ENCODE assay signal across 9 mouse cellular contexts in the genomic region with DNA sequence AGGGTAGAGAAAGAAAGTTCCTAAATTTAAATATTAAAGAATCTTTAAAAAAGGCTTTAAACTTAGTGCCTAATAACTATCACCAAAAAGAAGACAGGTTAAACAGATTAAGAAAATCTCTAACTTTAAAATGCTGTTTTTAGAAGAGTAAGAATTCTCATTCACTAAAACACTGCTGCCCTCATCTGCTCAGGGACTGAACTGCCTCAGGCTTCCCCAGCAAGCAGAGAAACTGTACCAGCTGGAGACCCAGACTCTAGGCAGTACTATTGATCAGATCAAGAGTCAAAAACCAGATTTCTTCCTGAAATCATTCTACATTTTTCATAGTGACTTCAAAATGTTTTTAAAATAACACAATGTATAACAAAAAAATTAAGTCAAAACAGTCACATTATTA. TPM values are rescaled to one million over a fixed set of nuclear protein-coding genes. Genes with fewer than 3 reads are reported as not detected.
A peak's percentile ranks its signal among the peaks of the same experiment; 100 is the strongest.
DNase-seq lines count a peak whose midpoint lies in the region; ATAC-seq and TF ChIP-seq lines count a peak whose summit lies in the region.
"Had no signal": no experiment of that assay in that cellular context is flagged by ENCODE, and none has a peak within 500 bp of the region (broad histone marks: within the 10 kb centered on the region; RNA-seq: fewer than 3 reads in every experiment).

No protein-coding gene starts in this region.

- H3K9ac ChIP-seq in CH12.LX (ENCODE audit: insufficient read depth, low read depth): no peak overlapping the region
- H3K9ac ChIP-seq: limb, embryonic 15.5 days had no signal

- peak in 1 of 2 experiments; percentile 67; a peak in 2 of 4 replicates for TF ChIP-seq CTCF in CH12.LX (conservative IDR thresholded peaks at IDR 0.05 in 1 of 2, IDR thresholded peaks at IDR 0.05 in 1 of 2; ENCODE audit: low read depth in 2 of 2, low read length in 2 of 2)

- no peaks in the 10 kb centered on the region for H3K27me3 ChIP-seq in CH12.LX (replicated peaks)
- H3K27me3 ChIP-seq: limb, embryonic 15.5 days had no signal

- TF ChIP-seq POLR2A in CH12.LX (IDR thresholded peaks at IDR 0.05; ENCODE audit: low read depth, low read length): no peak

- no peak overlapping the region for H3K4me2 ChIP-seq in CH12.LX (ENCODE audit: insufficient read depth, low read depth, poor library complexity, severe bottlenecking)
- H3K4me2 ChIP-seq: limb, embryonic 15.5 days had no signal

- no peaks in the 10 kb centered on the region for H3K9me3 ChIP-seq in CH12.LX (replicated peaks; ENCODE audit: low read length)
- H3K9me3 ChIP-seq: limb, embryonic 15.5 days had no signal

- no peak for TF ChIP-seq EP300 in CH12.LX (IDR thresholded peaks at IDR 0.05; ENCODE audit: low read length)

- DNase-seq in adrenal gland, adult (ENCODE audit: inconsistent age in 2 of 2, low spot score in 1 of 2): peak; percentile 15 to 66
- DNase-seq in adrenal gland, adult 18-20 months (ENCODE audit: low spot score in 2 of 2): no peak
- DNase-seq in kidney, postnatal 10 days: peak; percentile 60
- DNase-seq in kidney, adult 18-20 months: no peak
- DNase-seq in CH12.LX (ENCODE audit: extremely low read depth): peak; percentile 16
- peak; percentile 13 to 52 for DNase-seq in kidney, postnatal 36 days
- peak; percentile 36 for DNase-seq in thymus, postnatal 0 days (ENCODE audit: low spot score)

- H3K4me3 ChIP-seq in CH12.LX (replicated peaks in 1 of 3; ENCODE audit: low read depth in 2 of 3, low read length in 2 of 3, poor library complexity in 1 of 3): no peak overlapping the region
- H3K4me3 ChIP-seq: limb, embryonic 15.5 days had no signal

- peaks cover 0 to 4% of the 10 kb centered on the region in 2 experiments; a peak in 1 of 4 replicates for H3K4me1 ChIP-seq in CH12.LX (ENCODE audit: control insufficient read depth in 1 of 2, insufficient read depth in 2 of 2)
- H3K4me1 ChIP-seq: limb, embryonic 15.5 days had no signal

- no peak for ATAC-seq in megakaryocyte, adult 5-6 weeks (ENCODE audit: poor library complexity, severe bottlenecking)

- peaks cover 16 to 46% of the 10 kb centered on the region in 2 experiments for H3K36me3 ChIP-seq in CH12.LX (replicated peaks in 1 of 2; ENCODE audit: control insufficient read depth in 1 of 2, insufficient read depth in 1 of 2, low read length in 1 of 2)

- peak; percentile 50 for TF ChIP-seq RAD21 in CH12.LX (IDR thresholded peaks at IDR 0.05; ENCODE audit: low read depth, low read length)

- dilution Hi-C loops in CH12.LX (cut with MboI; ENCODE audit: extremely low pct_ligation_motif_present, extremely low pct_unique_long_range_greater_than_20kb, low sequenced_read_pairs): no loop called here

- H3K27ac ChIP-seq in CH12.LX (ENCODE audit: insufficient read depth, low read depth): no peak overlapping the region
- H3K27ac ChIP-seq: limb, embryonic 15.5 days had no signal

- in situ Hi-C loops in CH12.LX (cut with MboI; ENCODE audit: low pct_ligation_motif_present, low pct_unique_long_range_greater_than_20kb, low sequenced_read_pairs): no loop called here

- H3K79me2 ChIP-seq in CH12.LX (replicated peaks; ENCODE audit: control insufficient read depth, extremely low read depth, insufficient read depth, poor library complexity, severe bottlenecking): peaks cover 7% of the 10 kb centered on the region; the same call in 1 of the 2 replicates

TF ChIP-seq in CH12.LX, 34 proteins besides CTCF, POLR2A, EP300 and RAD21:
- TF ChIP-seq JUND (conservative IDR thresholded peaks at IDR 0.05; ENCODE audit: low read depth, low read length): no peak
- 0 out of 2 replicates have a peak, but pooled peaks have one; percentile 8 for TF ChIP-seq SMC3 (IDR thresholded peaks at IDR 0.05; ENCODE audit: low read depth, low read length)

RNA-seq across cellular contexts. Expression of gene Rps12-ps3, which starts 5.5 kb away (rescaled TPM):
- 100 to 1,000 TPM; 513 to 677 TPM for total RNA-seq in adrenal gland, adult 18-20 months (2021)
- total RNA-seq in CH12.LX (2012; rRNA removed): 329 and 567 TPM in 2 replicates
- 1,801 and 1,885 TPM in 2 replicates for total RNA-seq in CH12.LX (2014; rRNA removed)
- polyA plus RNA-seq in CH12.LX (2012; ENCODE audit: insufficient read length, low read depth): 2,237 and 3,509 TPM in 2 replicates
- 14.3 and 15.9 TPM in 2 replicates for polyA plus RNA-seq in thymus, postnatal 0 days (2015; fragmentation: Nextera tagmentation; extraction: Ambion mirVana)
- total RNA-seq in megakaryocyte, adult 5-6 weeks (2015): 585 and 699 TPM in 2 replicates
- total RNA-seq in megakaryocyte, adult 5-6 weeks (2017): 550 and 766 TPM in 2 replicates

RNA-seq across cellular contexts. Expression of gene Pdzd8, which starts 29.0 kb away (rescaled TPM):
- total RNA-seq in adrenal gland, adult 18-20 months (2021): 10 to 100 TPM; 28.7 to 32.6 TPM
- total RNA-seq in CH12.LX (2012; rRNA removed) (14.5 and 15.7 TPM in 2 replicates), CH12.LX (2014; rRNA removed) (20.2 and 21.4 TPM in 2 replicates)
- polyA plus RNA-seq in CH12.LX (2012; ENCODE audit: insufficient read length, low read depth): 19.9 and 22.8 TPM in 2 replicates
- 8.9 and 9.3 TPM in 2 replicates for polyA plus RNA-seq in thymus, postnatal 0 days (2015; fragmentation: Nextera tagmentation; extraction: Ambion mirVana)
- 53.5 and 57.7 TPM in 2 replicates for total RNA-seq in megakaryocyte, adult 5-6 weeks (2015)
- total RNA-seq in megakaryocyte, adult 5-6 weeks (2017): 48.7 and 58.5 TPM in 2 replicates

RNA-seq across cellular contexts. Expression of gene Slc18a2, which starts 55.9 kb away (rescaled TPM):
- total RNA-seq in adrenal gland, adult 18-20 months (2021): 10 to 100 TPM; 11.4 to 20.1 TPM
- 0.04 TPM in 2 replicates for total RNA-seq in CH12.LX (2012; rRNA removed)
- total RNA-seq in CH12.LX (2014; rRNA removed): not detected in 2 replicates
- 0.50 and 0.86 TPM in 2 replicates for polyA plus RNA-seq in CH12.LX (2012; ENCODE audit: insufficient read length, low read depth)
- 3.6 and 4.5 TPM in 2 replicates for polyA plus RNA-seq in thymus, postnatal 0 days (2015; fragmentation: Nextera tagmentation; extraction: Ambion mirVana)
- 4.8 and 6.4 TPM in 2 replicates for total RNA-seq in megakaryocyte, adult 5-6 weeks (2015)
- total RNA-seq in megakaryocyte, adult 5-6 weeks (2017): 2.2 and 2.5 TPM in 2 replicates

Comparison
In these comparisons a context has a peak if more than half of its experiments do, and no peak if none do; other contexts are left out.
1. DNase-seq: peak in adrenal gland, adult (2 of 2), kidney, postnatal 10 days (single experiment), CH12.LX (single experiment), kidney, postnatal 36 days (2 of 2) and thymus, postnatal 0 days (single experiment); none in adrenal gland, adult 18-20 months (0 of 2) and kidney, adult 18-20 months (single experiment).